Mouse (Mus musculus) frontal cortex, postnatal 14 days (tissue): ENCODE data around the gene Il1rl1.

Experiments
- DNase-seq, 2 experiments: peaks; one replicate each; pipeline ENCODE4 v3.0.0; 2022; ENCODE audit warnings: low spot score in 2 of 2

The Il1rl1 gene

GRCm38 (mm10) chr1:40437340-40437739 is 8.0 kb downstream of the Il1rl1 start:
- DNase-seq, result no peak

GRCm38 (mm10) chr1:40439504-40439903 is 10.1 kb downstream of the Il1rl1 start:
- no peak for DNase-seq

- DNase-seq, result no peak
Observed at GRCm38 (mm10) chr1:40444800-40445199, 15.4 kb downstream of the Il1rl1 start.

- no peak for DNase-seq
Observed at GRCm38 (mm10) chr1:40465477-40466430, 36.4 kb downstream of the Il1rl1 start, which contains the start of gene Il18r1. TSS of gene Il18r1 (plus strand) at chr1:40465552.

- no peak for DNase-seq
Observed at GRCm38 (mm10) chr1:40467306-40467705, 37.9 kb downstream of the Il1rl1 start.

- DNase-seq, result no peak
Observed at GRCm38 (mm10) chr1:40468805-40469204, 39.4 kb downstream of the Il1rl1 start.

GRCm38 (mm10) chr1:40469900-40470299 is 40.5 kb downstream of the Il1rl1 start:
- no peak for DNase-seq

- no peak for DNase-seq
Observed at GRCm38 (mm10) chr1:40472401-40472800, 43.0 kb downstream of the Il1rl1 start.

- no peak for DNase-seq
Observed at GRCm38 (mm10) chr1:40473640-40474039, 44.3 kb downstream of the Il1rl1 start.

GRCm38 (mm10) chr1:40474336-40474735 is 45.0 kb downstream of the Il1rl1 start:
- no peak for DNase-seq

- no peak for DNase-seq
Observed at GRCm38 (mm10) chr1:40475697-40476096, 46.3 kb downstream of the Il1rl1 start.

- DNase-seq, result no peak
Observed at GRCm38 (mm10) chr1:40476756-40477155, 47.4 kb downstream of the Il1rl1 start.

- no peak for DNase-seq
Observed at GRCm38 (mm10) chr1:40479505-40479923, 50.1 kb downstream of the Il1rl1 start.

GRCm38 (mm10) chr1:40494594-40494993 is 65.2 kb downstream of the Il1rl1 start:
- no peak for DNase-seq

- DNase-seq, result no peak
Observed at GRCm38 (mm10) chr1:40499708-40500107, 70.3 kb downstream of the Il1rl1 start.

GRCm38 (mm10) chr1:40501126-40501525 is 71.8 kb downstream of the Il1rl1 start:
- no peak for DNase-seq

GRCm38 (mm10) chr1:40501546-40502398 is 72.4 kb downstream of the Il1rl1 start:
- DNase-seq, result no peak

- no peak for DNase-seq
Observed at GRCm38 (mm10) chr1:40504548-40504947, 75.2 kb downstream of the Il1rl1 start.
